Mouse (Mus musculus): Measurements from ENCODE around the gene Eif5a.

GRCm38 (mm10) chr11:69934681-69935080 is 12.9 kb upstream of the Eif5a start:
- TF ChIP-seq POLR2A (IDR thresholded peaks at IDR 0.05; ENCODE audit: insufficient read length, low read depth): no peak
- TF ChIP-seq MAX (IDR thresholded peaks at IDR 0.05; ENCODE audit: low read depth): no peak
- no peak for TF ChIP-seq MYOD1 (IDR thresholded peaks at IDR 0.05; ENCODE audit: control insufficient read depth in 1 of 3, insufficient read length in 2 of 3, low read depth in 2 of 3)
- TF ChIP-seq MYOG (IDR thresholded peaks at IDR 0.05; ENCODE audit: control insufficient read depth in 1 of 3, insufficient read depth in 1 of 3, insufficient read length in 2 of 3, low read depth in 2 of 3): no peak
- TF ChIP-seq POLR2AphosphoS2 (IDR thresholded peaks at IDR 0.05; ENCODE audit: insufficient read length, low read depth): no peak
- TF ChIP-seq CEBPB (IDR thresholded peaks at IDR 0.05; ENCODE audit: insufficient read depth, poor library complexity, severe bottlenecking): no peak
- TF ChIP-seq E2F4 (IDR thresholded peaks at IDR 0.05; ENCODE audit: insufficient read depth): no peak

Measured in myocyte (in vitro differentiated cells).